Mouse (Mus musculus) kidney, postnatal 10 days (tissue): ENCODE measurements around the gene Rtn4r.

Source experiments
- DNase-seq: peaks from one replicate; pipeline ENCODE4 v3.0.0; 2021; ENCODE audit warnings: mixed read lengths

Gene Rtn4r

GRCm38 (mm10) chr16:18127241-18127861, at the start of gene Rtn4r:
Rtn4r (plus strand) TSS chr16:18127642.
- peak; percentile 77 for DNase-seq

- DNase-seq = no peak
Measured at GRCm38 (mm10) chr16:18078314-18079015, 49.0 kb upstream of the Rtn4r start.

GRCm38 (mm10) chr16:18079300-18079699, 48.1 kb upstream of the Rtn4r start:
- DNase-seq = no peak

- DNase-seq = no peak
Measured at GRCm38 (mm10) chr16:18080171-18080570, 47.3 kb upstream of the Rtn4r start.

GRCm38 (mm10) chr16:18081149-18081827, 46.2 kb upstream of the Rtn4r start:
- no peak for DNase-seq

GRCm38 (mm10) chr16:18082291-18082690, 45.2 kb upstream of the Rtn4r start:
- DNase-seq = no peak

GRCm38 (mm10) chr16:18083231-18083951, 44.1 kb upstream of the Rtn4r start:
- peak; percentile 72 for DNase-seq

- no peak for DNase-seq
Measured at GRCm38 (mm10) chr16:18084262-18084661, 43.2 kb upstream of the Rtn4r start.

- peak; percentile 34 for DNase-seq
Measured at GRCm38 (mm10) chr16:18087101-18087500, 40.3 kb upstream of the Rtn4r start.

- DNase-seq = peak; percentile 45
Measured at GRCm38 (mm10) chr16:18096348-18096747, 31.1 kb upstream of the Rtn4r start.

GRCm38 (mm10) chr16:18102816-18103215, 24.6 kb upstream of the Rtn4r start:
- no peak for DNase-seq

GRCm38 (mm10) chr16:18103366-18103765, 24.1 kb upstream of the Rtn4r start:
- no peak for DNase-seq

GRCm38 (mm10) chr16:18103808-18104207, 23.6 kb upstream of the Rtn4r start:
- DNase-seq = no peak

GRCm38 (mm10) chr16:18108221-18108966, 19.0 kb upstream of the Rtn4r start:
- peak; percentile 84 for DNase-seq

- no peak for DNase-seq
Measured at GRCm38 (mm10) chr16:18111042-18111441, 16.4 kb upstream of the Rtn4r start.

GRCm38 (mm10) chr16:18116467-18116866, 11.0 kb upstream of the Rtn4r start:
- DNase-seq = no peak

GRCm38 (mm10) chr16:18118285-18118684, 9.2 kb upstream of the Rtn4r start:
- no peak for DNase-seq

GRCm38 (mm10) chr16:18119031-18119730, 8.3 kb upstream of the Rtn4r start:
- DNase-seq = peak; percentile 75

- no peak for DNase-seq
Measured at GRCm38 (mm10) chr16:18122740-18123139, 4.7 kb upstream of the Rtn4r start.

GRCm38 (mm10) chr16:18123471-18123870, 4.0 kb upstream of the Rtn4r start:
- DNase-seq = no peak

- DNase-seq = no peak
Measured at GRCm38 (mm10) chr16:18124040-18124439, 3.4 kb upstream of the Rtn4r start.

GRCm38 (mm10) chr16:18124626-18125025, 2.8 kb upstream of the Rtn4r start:
- DNase-seq = no peak
